Mouse (Mus musculus) cerebellum, postnatal 10 days (tissue): ENCODE results near the gene Mpdu1.
"Not testable (repeated sequence)": the region's sequence is repeated elsewhere in the genome, so short reads cannot be mapped to it uniquely, and the experiment has no call there.

Experiments used
- DNase-seq, 2 experiments: peaks; one replicate each; pipeline ENCODE4 v3.0.0; 2021; ENCODE audit warnings: mixed read lengths in 2 of 2

Gene Mpdu1

DNA sequence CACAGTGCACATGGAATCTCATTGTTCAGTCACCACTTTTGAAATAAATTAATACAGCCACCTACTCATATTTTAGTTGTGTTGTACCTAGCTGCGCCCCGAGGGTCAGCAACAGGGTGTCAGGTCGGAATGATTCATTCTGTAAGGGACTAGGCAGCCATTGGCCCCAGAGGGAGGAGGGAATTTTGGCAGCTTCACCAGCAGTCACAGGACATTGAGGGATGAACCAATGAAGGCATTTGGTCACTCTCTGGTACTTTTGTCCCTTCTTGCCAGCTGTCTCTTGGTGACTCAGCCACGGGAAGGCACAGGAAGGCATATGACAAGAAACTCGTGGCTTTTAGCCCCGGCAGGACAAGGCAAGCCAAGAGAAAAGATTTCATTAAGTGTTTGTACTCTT is 1.4 kb upstream of the Mpdu1 start:
- DNase-seq, result peak in 1 of 2 experiments; percentile 34

GRCm38 (mm10) chr11:69662967-69663671 is 677 bp upstream of the Mpdu1 start:
- DNase-seq, result peak; percentile 41 to 54

GRCm38 (mm10) chr11:69661221-69661881 is 1.1 kb downstream of the Mpdu1 start:
- DNase-seq, result peak; percentile 41 to 50

DNA sequence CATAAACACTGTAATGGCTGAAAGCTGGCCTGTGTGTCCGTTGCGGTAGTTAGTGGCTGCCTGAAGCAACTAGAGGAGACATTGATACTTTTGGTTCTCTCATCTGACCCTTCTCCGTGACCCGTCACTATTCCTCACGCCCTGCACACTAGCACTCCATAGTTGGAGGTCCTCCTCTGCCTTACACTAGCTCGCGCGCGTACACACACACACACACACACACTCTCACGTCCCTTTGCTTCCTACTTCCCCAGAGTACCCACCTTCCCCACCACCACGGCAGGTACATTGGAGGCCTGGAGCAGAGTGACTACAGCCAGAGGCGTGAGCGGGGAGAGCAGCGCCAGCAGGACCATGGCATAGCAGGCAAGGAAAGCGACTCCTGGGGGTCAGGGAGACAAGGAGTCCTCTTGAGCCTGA is 5.0 kb downstream of the Mpdu1 start:
- no peak for DNase-seq

DNA sequence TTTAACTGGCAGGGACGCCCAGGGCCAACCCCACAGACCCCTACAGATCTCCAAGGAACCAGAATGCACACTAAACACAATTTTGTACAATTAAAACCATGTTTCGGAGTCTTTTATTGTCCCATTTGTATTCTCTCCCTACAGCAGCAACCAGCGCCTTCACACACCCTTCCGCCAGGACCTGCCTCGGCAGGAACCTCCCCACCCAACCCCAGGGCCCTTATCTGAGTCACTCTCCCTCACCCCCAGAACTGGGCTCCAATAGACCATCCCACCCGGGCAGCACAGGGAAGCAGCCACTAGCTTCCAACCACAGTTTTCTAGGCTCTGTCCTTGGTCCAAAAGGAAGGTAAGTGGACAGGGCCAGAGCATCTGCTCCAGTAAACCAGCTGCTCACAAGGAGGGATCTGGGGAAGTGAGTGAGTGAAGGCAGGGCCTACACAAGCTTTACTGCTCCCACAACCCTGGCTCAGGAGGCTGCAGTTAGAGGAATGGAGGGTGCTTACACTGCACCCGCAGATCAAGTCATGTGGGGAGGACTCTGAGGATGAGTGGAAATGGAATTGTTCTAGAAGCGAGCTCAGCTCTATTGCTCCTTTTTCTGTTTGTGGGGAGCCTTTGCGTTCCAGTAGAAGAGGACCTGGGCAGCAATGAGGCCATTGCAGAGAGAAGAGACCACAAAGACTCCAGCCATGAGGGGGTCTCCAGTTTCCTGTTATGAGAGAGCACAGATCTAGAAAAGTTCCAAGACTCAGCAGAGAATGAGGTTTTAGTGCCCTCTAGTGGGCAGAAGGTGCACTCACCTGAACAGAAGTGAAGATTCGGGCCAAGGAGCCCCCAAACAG is 5.6 kb downstream of the Mpdu1 start:
- peak; percentile 75 to 82 for DNase-seq

- DNase-seq, result no peak
These were observed 6.4 kb downstream of the Mpdu1 start for GRCm38 (mm10) chr11:69656065-69656455.

GRCm38 (mm10) chr11:69655264-69656064 is 7.0 kb downstream of the Mpdu1 start, which contains the start of gene Sox15:
Gene Sox15 (plus strand): TSS chr11:69655314.
- DNase-seq, result peak; percentile 85 to 86

- DNase-seq, result no peak
These were observed 7.7 kb downstream of the Mpdu1 start for GRCm38 (mm10) chr11:69654760-69655159.

GRCm38 (mm10) chr11:69653399-69653798 is 9.0 kb downstream of the Mpdu1 start:
- no peak for DNase-seq

DNA sequence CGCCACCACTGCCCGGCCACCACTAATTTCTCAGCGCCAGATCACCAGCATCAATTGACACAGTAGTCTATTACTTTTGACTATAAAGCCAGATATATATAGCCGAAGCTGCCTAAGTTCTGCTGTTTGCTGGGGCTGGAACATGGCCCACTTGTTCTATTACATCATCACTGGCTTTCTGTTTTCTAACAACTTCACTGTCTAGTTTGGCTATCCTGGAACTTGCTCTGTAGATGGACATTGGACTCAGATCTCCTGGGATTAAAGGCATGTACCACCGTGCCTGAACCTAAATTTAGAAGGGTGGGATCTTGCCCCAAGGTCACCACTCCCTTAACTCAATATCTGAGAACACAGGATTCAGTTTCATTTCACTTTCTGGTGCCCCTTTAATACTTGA is 16.6 kb downstream of the Mpdu1 start:
- DNase-seq, result no peak

DNA sequence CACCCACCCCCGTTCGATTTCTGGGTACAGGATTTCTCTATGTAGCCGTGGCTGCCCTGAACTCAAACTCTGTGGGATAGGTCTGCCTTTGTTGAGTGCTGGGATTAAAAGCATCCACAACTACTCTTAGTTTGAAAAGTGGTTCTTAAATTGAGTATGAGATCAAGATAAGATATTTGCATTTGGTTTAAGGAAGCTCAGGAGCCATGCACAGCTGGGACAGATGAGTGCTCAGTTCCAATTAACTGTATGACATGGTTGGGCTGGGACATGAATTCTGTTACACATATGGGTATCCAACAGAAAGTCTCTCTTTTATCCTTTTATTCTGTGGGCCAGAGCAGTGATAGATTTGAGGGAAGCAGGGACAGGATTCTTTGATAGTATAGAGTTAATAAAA is 27.0 kb downstream of the Mpdu1 start:
- DNase-seq, result no peak

GRCm38 (mm10) chr11:69633128-69633866 is 29.1 kb downstream of the Mpdu1 start:
- DNase-seq, result no peak

DNA sequence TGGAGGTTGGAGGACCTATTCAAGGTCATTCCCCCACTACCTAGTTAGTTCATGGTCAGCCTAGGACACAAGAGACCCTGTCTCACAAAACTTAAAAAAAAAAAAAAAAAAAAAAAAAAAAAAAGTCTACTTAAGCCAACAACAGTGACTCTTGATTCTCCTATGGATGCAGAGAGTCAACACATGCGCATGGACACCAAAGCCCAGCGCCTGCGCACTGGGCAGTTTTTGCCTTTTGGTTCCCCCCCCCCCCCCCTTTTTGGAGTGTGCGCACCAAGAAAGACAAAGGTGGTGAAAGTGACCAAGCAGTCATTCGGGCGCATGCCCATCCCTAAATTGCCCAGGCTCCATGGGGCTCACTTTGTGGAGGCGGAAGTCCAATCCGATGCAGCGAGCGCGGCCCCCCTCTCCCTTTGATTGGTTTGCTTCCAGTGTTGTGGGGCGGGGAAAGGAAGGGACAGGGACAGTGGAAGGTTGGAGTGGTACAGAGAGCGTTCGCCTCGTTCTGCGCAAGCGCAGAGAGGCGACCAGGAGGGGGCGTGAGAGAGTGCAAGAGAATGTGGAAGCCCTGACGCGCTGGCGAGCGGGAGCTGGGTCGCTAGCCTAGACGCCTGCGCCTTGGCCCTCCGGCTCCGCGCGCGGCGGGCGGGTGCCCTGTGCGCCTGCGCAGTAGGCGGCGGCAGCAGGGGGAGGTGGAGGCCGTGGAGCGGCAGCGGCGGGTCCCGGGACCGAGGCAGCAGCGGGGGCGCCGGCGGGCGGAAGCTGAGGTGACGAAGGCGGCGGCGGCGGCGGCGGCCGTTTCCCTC is 30.0 kb downstream of the Mpdu1 start, which contains the start of gene Fxr2:
Gene Fxr2 (plus strand): TSS at position 707 of the 806 bp plus-strand sequence.
- peak; percentile 100 for DNase-seq

- peak in 1 of 2 experiments; percentile 50 for DNase-seq
These were observed 32.6 kb downstream of the Mpdu1 start for GRCm38 (mm10) chr11:69629802-69630201.

GRCm38 (mm10) chr11:69628286-69628685 is 34.2 kb downstream of the Mpdu1 start:
- DNase-seq, result peak; percentile 92 to 94

GRCm38 (mm10) chr11:69624339-69624738 is 38.1 kb downstream of the Mpdu1 start:
- not testable (repeated sequence) for DNase-seq

GRCm38 (mm10) chr11:69623006-69623405 is 39.4 kb downstream of the Mpdu1 start:
- DNase-seq, result no peak

GRCm38 (mm10) chr11:69622406-69622805 is 40.0 kb downstream of the Mpdu1 start:
- peak; percentile 73 to 80 for DNase-seq

DNA sequence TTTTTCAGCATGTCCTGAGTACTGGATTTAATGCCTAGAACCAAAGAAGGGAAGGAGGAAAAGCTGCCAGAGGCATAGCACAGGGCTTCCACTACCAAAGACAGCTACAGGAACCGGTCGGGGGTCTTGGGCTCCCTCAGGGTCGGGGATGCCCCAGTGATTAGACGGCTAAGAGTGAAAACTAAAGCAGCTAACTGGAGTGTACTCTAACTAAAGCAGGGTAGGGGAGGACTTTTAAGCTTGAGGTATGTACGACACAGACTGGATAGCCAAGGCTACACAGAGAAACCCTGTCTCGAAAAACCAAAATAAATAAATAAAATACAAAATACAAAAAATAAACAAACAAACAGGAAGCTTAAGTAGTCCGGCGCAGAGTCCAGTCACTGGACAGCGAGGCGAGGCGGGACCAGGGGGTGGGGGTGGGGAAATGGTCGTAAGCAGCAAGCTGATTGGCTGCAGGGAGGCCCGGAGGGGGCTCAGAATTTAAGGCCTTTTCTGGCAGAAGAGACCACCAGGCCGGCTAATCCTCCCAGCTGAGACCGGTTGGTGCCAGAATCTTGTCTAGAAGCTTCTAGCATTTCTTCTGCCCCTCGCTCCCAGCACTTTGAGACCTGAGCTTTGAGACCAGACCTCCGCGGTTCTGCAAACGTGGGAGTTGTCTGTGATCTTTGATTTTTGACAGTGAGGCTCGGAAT is 40.7 kb downstream of the Mpdu1 start, which contains the start of gene Sat2:
Gene Sat2 (plus strand): TSS at position 454 of the 698 bp plus-strand sequence.
- DNase-seq, result peak; percentile 87 to 90
